Mouse (Mus musculus) liver, embryonic 12.5 days (tissue): ENCODE results near the gene Pkib. TPM values are rescaled to one million over a fixed set of nuclear protein-coding genes. Genes with fewer than 3 reads are reported as not detected.
A peak's percentile ranks its signal among the peaks of the same experiment; 100 is the strongest.

Experiments
- ATAC-seq: fragments of 200-750 bp; cut with Nextera tagmentation; 2 replicates; pipeline ENCODE4 v1.8.0; 2017; ENCODE audit warnings: moderate number of reproducible peaks, mild to moderate bottlenecking, moderate library complexity
- H3K27ac ChIP-seq: fragments of 300-500 bp; sonication (generic); 2 replicates; pipeline ENCODE4 v1.5.1; 2016; ENCODE audit warnings: mild to moderate bottlenecking
- H3K27me3 ChIP-seq: fragments of 300-500 bp; sonication (generic); replicated peaks from 2 replicates; pipeline ENCODE4 v1.6.1; 2016; ENCODE audit warnings: mild to moderate bottlenecking, moderate library complexity
- H3K36me3 ChIP-seq: fragments of 300-500 bp; sonication (generic); 2 replicates; pipeline ENCODE4 v1.6.1; 2016; ENCODE audit warnings: mild to moderate bottlenecking, moderate library complexity
- H3K4me1 ChIP-seq: fragments of 300-500 bp; sonication (generic); 2 replicates; pipeline ENCODE4 v1.6.1; 2016
- H3K4me2 ChIP-seq: fragments of 300-500 bp; sonication (generic); 2 replicates; pipeline ENCODE4 v1.6.1; 2016; ENCODE audit warnings: mild to moderate bottlenecking, moderate library complexity
- H3K4me3 ChIP-seq: fragments of 300-500 bp; sonication (generic); 2 replicates; pipeline ENCODE4 v1.5.1; 2016; ENCODE audit warnings: mild to moderate bottlenecking, moderate library complexity
- H3K9ac ChIP-seq: fragments of 300-500 bp; sonication (generic); 2 replicates; pipeline ENCODE4 v1.6.1; 2016; ENCODE audit warnings: mild to moderate bottlenecking, moderate library complexity
- H3K9me3 ChIP-seq: fragments of 300-500 bp; sonication (generic); replicated peaks from 2 replicates; pipeline ENCODE4 v1.6.1; 2016; ENCODE audit warnings: mild to moderate bottlenecking, moderate library complexity
- WGBS: fragments of 180-500 bp; shearing (Covaris S2); methylation state at CpG from one replicate; pipeline ENCODE4 v1.1.7; 2016; ENCODE audit not compliant: insufficient replicate concordance; 5-methylcytosine and 5-hydroxymethylcytosine counted together
- polyA plus RNA-seq: library from polyadenylated mRNA; unstranded; fragments of >200 nt; fragmentation: Nextera tagmentation; extraction: Ambion mirVana; gene quantifications from 2 replicates; pipeline ENCODE4 v1.2.1, GENCODE M21; 2016

Pkib gene
- 1.9 and 2.3 TPM in 2 replicates for polyA plus RNA-seq

GRCm38 (mm10) chr10:57631896-57632867 is at the start of gene Pkib:
Gene Pkib (plus strand): TSS chr10:57631981.
- H3K9ac ChIP-seq, result no peak within 1 kb of the TSS
- H3K27ac ChIP-seq, result no peak within 1 kb of the TSS
- no peaks in the 10 kb centered on the region for H3K36me3 ChIP-seq
- H3K27me3 ChIP-seq, result peaks cover 23% of the 10 kb centered on the region
- peak within 1 kb of the TSS; percentile 63 for H3K4me2 ChIP-seq
- WGBS, result 3% methylated on average over 41 of the region's 41 CpGs
- peak within 1 kb of the TSS; percentile 43 for H3K4me3 ChIP-seq
- peak; percentile 65 for ATAC-seq
- no peaks in the 10 kb centered on the region for H3K9me3 ChIP-seq
- 0 out of 2 replicates have a peak, but pooled peaks cover 9% of the 10 kb centered on the region for H3K4me1 ChIP-seq

DNA sequence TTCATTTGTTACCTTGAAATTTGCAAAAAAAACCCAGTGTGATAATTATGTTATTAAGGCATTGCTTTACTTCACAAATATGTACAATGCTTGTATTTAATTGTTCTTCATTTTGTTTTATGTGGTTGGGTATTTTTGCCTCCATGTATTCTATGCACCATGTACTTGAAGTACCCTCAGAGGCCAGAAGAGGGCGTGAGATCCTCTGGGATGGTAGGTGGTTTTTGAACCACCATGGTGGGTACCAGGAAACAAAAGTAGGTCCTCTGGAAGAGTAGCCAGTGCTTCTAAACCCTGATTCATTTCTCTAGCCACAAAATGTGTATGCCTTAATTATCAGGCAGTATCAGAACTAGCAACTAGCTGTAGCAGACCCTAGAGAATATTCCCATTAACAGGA is 47.9 kb upstream of the Pkib start:
- Histone ChIP-seq H3K36me3 (no peaks in the 10 kb centered on the region), H3K4me2 (no peak overlapping the region), H3K9me3 (no peaks in the 10 kb centered on the region), H3K27me3 (no peaks in the 10 kb centered on the region), H3K9ac (no peak overlapping the region), H3K27ac (no peak overlapping the region), H3K4me3 (no peak overlapping the region), H3K4me1 (no peaks in the 10 kb centered on the region)
- WGBS, result 22% methylated on average over 1 of the region's 1 CpGs
- ATAC-seq, result no peak

- Histone ChIP-seq H3K9me3 (no peaks in the 10 kb centered on the region), H3K27me3 (no peaks in the 10 kb centered on the region), H3K4me3 (no peak overlapping the region), H3K4me2 (no peak overlapping the region), H3K36me3 (no peaks in the 10 kb centered on the region), H3K9ac (no peak overlapping the region), H3K4me1 (no peaks in the 10 kb centered on the region), H3K27ac (no peak overlapping the region)
- WGBS, result 63% methylated on average over 2 of the region's 2 CpGs
- no peak for ATAC-seq
Observed at GRCm38 (mm10) chr10:57594266-57594665, 37.5 kb upstream of the Pkib start.

GRCm38 (mm10) chr10:57597172-57597571 is 34.6 kb upstream of the Pkib start:
- Histone ChIP-seq H3K4me3 (no peak overlapping the region), H3K4me2 (no peak overlapping the region), H3K4me1 (no peaks in the 10 kb centered on the region), H3K27ac (no peak overlapping the region), H3K9me3 (no peaks in the 10 kb centered on the region), H3K9ac (no peak overlapping the region), H3K27me3 (no peaks in the 10 kb centered on the region), H3K36me3 (no peaks in the 10 kb centered on the region)
- ATAC-seq, result no peak
- WGBS, result 33% methylated on average over 2 of the region's 2 CpGs

DNA sequence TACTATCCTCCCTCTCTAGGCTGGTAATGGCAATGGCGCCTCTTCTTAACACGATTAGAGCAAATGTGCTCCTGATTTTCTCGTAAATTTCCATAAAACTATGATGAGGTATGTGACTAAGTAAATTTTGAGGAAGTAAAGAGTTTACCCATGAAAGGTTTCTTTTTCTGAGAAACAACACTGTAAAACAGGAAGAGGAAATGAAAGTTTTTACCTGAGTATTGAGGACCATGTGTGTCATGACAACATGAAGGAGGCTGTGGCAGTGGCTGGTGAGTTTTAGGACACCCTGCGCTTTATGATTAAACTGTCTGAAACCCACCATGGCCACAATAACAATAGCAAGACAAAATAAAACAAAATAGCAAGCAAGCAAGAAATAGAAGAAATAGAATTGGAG is 28.8 kb upstream of the Pkib start:
- Histone ChIP-seq H3K4me2 (no peak overlapping the region), H3K9ac (no peak overlapping the region), H3K9me3 (no peaks in the 10 kb centered on the region), H3K27ac (no peak overlapping the region), H3K36me3 (no peaks in the 10 kb centered on the region), H3K4me1 (no peaks in the 10 kb centered on the region), H3K4me3 (no peak overlapping the region), H3K27me3 (no peaks in the 10 kb centered on the region)
- no peak for ATAC-seq
- 62% methylated on average over 4 of the region's 4 CpGs for WGBS

GRCm38 (mm10) chr10:57623311-57623710 is 8.5 kb upstream of the Pkib start:
- H3K4me2 ChIP-seq, result no peak overlapping the region
- no peaks in the 10 kb centered on the region for H3K4me1 ChIP-seq
- no peak overlapping the region for H3K4me3 ChIP-seq
- H3K27ac ChIP-seq, result no peak overlapping the region
- no peaks in the 10 kb centered on the region for H3K9me3 ChIP-seq
- WGBS, result 68% methylated on average over 10 of the region's 10 CpGs
- no peak overlapping the region for H3K9ac ChIP-seq
- no peak for ATAC-seq
- H3K27me3 ChIP-seq, result no peaks in the 10 kb centered on the region
- no peaks in the 10 kb centered on the region for H3K36me3 ChIP-seq

GRCm38 (mm10) chr10:57627773-57628172 is 4.0 kb upstream of the Pkib start:
- Histone ChIP-seq H3K9me3 (no peaks in the 10 kb centered on the region), H3K27me3 (peaks cover 20% of the 10 kb centered on the region), H3K9ac (no peak overlapping the region), H3K4me1 (0 out of 2 replicates have a peak, but pooled peaks cover 9% of the 10 kb centered on the region), H3K27ac (no peak overlapping the region), H3K4me2 (no peak overlapping the region), H3K36me3 (no peaks in the 10 kb centered on the region), H3K4me3 (no peak overlapping the region)
- 60% methylated on average over 2 of the region's 2 CpGs for WGBS
- no peak for ATAC-seq

GRCm38 (mm10) chr10:57630557-57630956 is 1.2 kb upstream of the Pkib start:
- H3K27ac ChIP-seq, result no peak overlapping the region
- ATAC-seq, result no peak
- peaks cover 23% of the 10 kb centered on the region for H3K27me3 ChIP-seq
- 81% methylated on average over 2 of the region's 2 CpGs for WGBS
- no peaks in the 10 kb centered on the region for H3K9me3 ChIP-seq
- H3K9ac ChIP-seq, result no peak overlapping the region
- H3K4me1 ChIP-seq, result 0 out of 2 replicates have a peak, but pooled peaks cover 9% of the 10 kb centered on the region
- no peak overlapping the region for H3K4me3 ChIP-seq
- no peak overlapping the region for H3K4me2 ChIP-seq
- no peaks in the 10 kb centered on the region for H3K36me3 ChIP-seq

- peak overlapping the region; percentile 63; the same call in 1 of the 2 replicates for H3K4me2 ChIP-seq
- 0 out of 2 replicates have a peak, but pooled peaks cover 9% of the 10 kb centered on the region for H3K4me1 ChIP-seq
- H3K9me3 ChIP-seq, result no peaks in the 10 kb centered on the region
- H3K27ac ChIP-seq, result no peak overlapping the region
- WGBS, result 70% methylated on average over 4 of the region's 4 CpGs
- peaks cover 23% of the 10 kb centered on the region for H3K27me3 ChIP-seq
- no peaks in the 10 kb centered on the region for H3K36me3 ChIP-seq
- no peak for ATAC-seq
- H3K4me3 ChIP-seq, result no peak overlapping the region
- no peak overlapping the region for H3K9ac ChIP-seq
Observed at GRCm38 (mm10) chr10:57632868-57633240, 1.1 kb downstream of the Pkib start.

DNA sequence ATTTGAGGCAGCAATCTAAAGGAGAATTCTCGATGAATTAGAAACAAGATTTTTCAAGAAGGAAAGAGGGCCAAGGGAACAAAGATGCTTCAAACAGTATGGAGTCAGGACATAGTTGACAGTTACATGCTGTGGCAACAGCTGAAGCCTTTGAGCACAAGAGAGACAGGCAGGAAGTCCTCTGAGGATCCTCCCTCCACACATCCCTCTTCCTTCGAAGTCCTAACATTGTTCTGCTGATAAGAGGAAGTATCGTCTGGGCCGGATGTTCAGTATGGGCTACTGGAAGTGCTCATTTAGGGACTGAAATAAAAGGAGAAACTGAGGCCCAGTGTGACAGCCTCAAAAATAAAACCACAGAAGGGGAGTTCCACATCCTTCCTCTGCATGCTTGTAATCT is 5.2 kb downstream of the Pkib start:
- no peaks in the 10 kb centered on the region for H3K36me3 ChIP-seq
- no peak overlapping the region for H3K4me3 ChIP-seq
- H3K27ac ChIP-seq, result no peak overlapping the region
- H3K27me3 ChIP-seq, result peaks cover 11% of the 10 kb centered on the region
- 0 out of 2 replicates have a peak, but pooled peaks cover 7% of the 10 kb centered on the region for H3K4me1 ChIP-seq
- H3K4me2 ChIP-seq, result no peak overlapping the region
- 25% methylated on average over 4 of the region's 4 CpGs for WGBS
- ATAC-seq, result no peak
- H3K9me3 ChIP-seq, result no peaks in the 10 kb centered on the region
- no peak overlapping the region for H3K9ac ChIP-seq

DNA sequence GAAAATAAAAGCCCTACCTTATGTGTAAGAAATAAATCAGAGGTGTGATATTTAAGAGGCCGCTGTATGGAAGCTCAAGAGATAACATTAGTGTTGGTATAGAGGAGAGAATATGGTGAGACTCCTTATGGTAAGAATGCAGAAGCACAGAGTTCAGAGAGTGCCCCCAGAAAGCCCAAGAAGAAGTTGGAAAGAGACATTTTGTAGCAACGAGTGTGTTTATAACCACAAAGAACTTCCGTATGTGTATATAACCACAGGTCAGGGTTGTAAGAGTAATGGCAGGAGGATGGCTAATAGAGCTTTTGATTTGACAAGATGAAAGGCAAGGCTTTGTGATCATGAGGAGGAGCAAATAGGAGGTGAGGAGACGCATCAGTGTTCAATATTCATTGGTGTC is 6.5 kb downstream of the Pkib start:
- no peak overlapping the region for H3K4me2 ChIP-seq
- H3K27ac ChIP-seq, result no peak overlapping the region
- H3K27me3 ChIP-seq, result no peaks in the 10 kb centered on the region
- ATAC-seq, result no peak
- no peak overlapping the region for H3K4me3 ChIP-seq
- 57% methylated on average over 4 of the region's 4 CpGs for WGBS
- H3K9ac ChIP-seq, result no peak overlapping the region
- H3K36me3 ChIP-seq, result no peaks in the 10 kb centered on the region
- H3K9me3 ChIP-seq, result no peaks in the 10 kb centered on the region
- H3K4me1 ChIP-seq, result no peaks in the 10 kb centered on the region

GRCm38 (mm10) chr10:57639540-57639939 is 7.8 kb downstream of the Pkib start:
- Histone ChIP-seq H3K4me1 (no peaks in the 10 kb centered on the region), H3K27me3 (no peaks in the 10 kb centered on the region), H3K9me3 (no peaks in the 10 kb centered on the region), H3K9ac (no peak overlapping the region), H3K4me2 (no peak overlapping the region), H3K4me3 (no peak overlapping the region), H3K36me3 (no peaks in the 10 kb centered on the region), H3K27ac (no peak overlapping the region)
- WGBS, result 45% methylated on average over 3 of the region's 3 CpGs
- no peak for ATAC-seq
